Comparison of ENCODE assay signal across 11 mouse cellular contexts in genomic region chr8:120472230-120472629, GRCm38 (mm10).
DNase-seq lines count a peak whose midpoint lies in the region; ATAC-seq and TF ChIP-seq lines count a peak whose summit lies in the region.
"Had no signal": no experiment of that assay in that cellular context is flagged by ENCODE, and none has a peak within 500 bp of the region (broad histone marks: within the 10 kb centered on the region; RNA-seq: fewer than 3 reads in every experiment).

No protein-coding gene starts in this region.

- peak overlapping the region; percentile 19; the same call in 1 of the 2 replicates for H3K9ac ChIP-seq in heart, embryonic 12.5 days
- H3K9ac ChIP-seq in forebrain, embryonic 14.5 days (ENCODE audit: low read length): no peak overlapping the region
- no peak overlapping the region for H3K9ac ChIP-seq in midbrain, embryonic 12.5 days (replicated peaks)

- no peak for TF ChIP-seq CTCF in kidney, adult 2 months (conservative IDR thresholded peaks at IDR 0.05; ENCODE audit: insufficient read depth, insufficient read length, low read depth, low read length)

- H3K27me3 ChIP-seq in heart, embryonic 12.5 days (replicated peaks): 0 out of 2 replicates have a peak, but pooled peaks cover 7% of the 10 kb centered on the region
- no peaks in the 10 kb centered on the region for H3K27me3 ChIP-seq in forebrain, embryonic 14.5 days (replicated peaks; ENCODE audit: control insufficient read depth, insufficient read depth, low read length)
- H3K27me3 ChIP-seq in midbrain, embryonic 12.5 days: peaks cover 22% of the 10 kb centered on the region; the same call in 1 of the 2 replicates
- H3K27me3 ChIP-seq in kidney, adult 2 months (replicated peaks; ENCODE audit: control insufficient read depth, insufficient read depth, low read length): no peaks in the 10 kb centered on the region

- peaks cover 65% of the 10 kb centered on the region for H3K4me1 ChIP-seq in heart, embryonic 12.5 days (replicated peaks)
- peaks cover 40% of the 10 kb centered on the region for H3K4me1 ChIP-seq in forebrain, embryonic 14.5 days (ENCODE audit: control insufficient read depth, insufficient read depth, low read length)
- peaks cover 69% of the 10 kb centered on the region for H3K4me1 ChIP-seq in midbrain, embryonic 12.5 days
- H3K4me1 ChIP-seq in kidney, adult 2 months (ENCODE audit: control insufficient read depth, insufficient read depth, low read length): no peaks in the 10 kb centered on the region

- no peak for DNase-seq in heart, adult 18-20 months
- peak; percentile 94 for DNase-seq in MN1 (ENCODE audit: low spot score)
- DNase-seq in forebrain, embryonic 14.5 days (ENCODE audit: low spot score): peak; percentile 49
- no peak for DNase-seq in gastrocnemius, adult 8-10 months (ENCODE audit: low spot score in 2 of 2)
- DNase-seq in kidney, adult 2 months: no peak
- DNase-seq in spleen, postnatal 36 days (ENCODE audit: low spot score in 2 of 2): no peak
- DNase-seq: gastrocnemius, postnatal 36 days; lung, postnatal 36 days had no signal

- 13% methylated on average over 16 of the region's 16 CpGs for WGBS in heart, embryonic 12.5 days
- 37% methylated on average over 16 of the region's 16 CpGs for WGBS in forebrain, embryonic 14.5 days
- 31% methylated on average over 16 of the region's 16 CpGs for WGBS in midbrain, embryonic 12.5 days
- WGBS in kidney, adult 2 months: 80% methylated on average over 16 of the region's 16 CpGs

- peak overlapping the region; percentile 57 for H3K4me2 ChIP-seq in heart, embryonic 12.5 days
- H3K4me2 ChIP-seq in forebrain, embryonic 14.5 days (ENCODE audit: low read length): peak overlapping the region; percentile 16; the same call in 1 of the 2 replicates
- H3K4me2 ChIP-seq in midbrain, embryonic 12.5 days (replicated peaks): 0 out of 2 replicates have a peak overlapping the region, but pooled peaks have one; percentile 4

- no peaks in the 10 kb centered on the region for H3K9me3 ChIP-seq in heart, embryonic 12.5 days (replicated peaks)
- H3K9me3 ChIP-seq in forebrain, embryonic 14.5 days (replicated peaks; ENCODE audit: control insufficient read depth, low read length): no peaks in the 10 kb centered on the region
- no peaks in the 10 kb centered on the region for H3K9me3 ChIP-seq in midbrain, embryonic 12.5 days

- TF ChIP-seq POLR2A in kidney, adult 2 months (IDR thresholded peaks at IDR 0.05; ENCODE audit: low read depth, low read length): no peak

- H3K36me3 ChIP-seq in heart, embryonic 12.5 days: no peaks in the 10 kb centered on the region
- no peaks in the 10 kb centered on the region for H3K36me3 ChIP-seq in forebrain, embryonic 14.5 days (ENCODE audit: control insufficient read depth, insufficient read depth, low read length)
- H3K36me3 ChIP-seq in midbrain, embryonic 12.5 days: no peaks in the 10 kb centered on the region
- H3K36me3 ChIP-seq in kidney, adult 2 months (ENCODE audit: control insufficient read depth, insufficient read depth, low read length): no peaks in the 10 kb centered on the region

- ATAC-seq in heart, embryonic 12.5 days (ENCODE audit: insufficient number of reproducible peaks, low FRiP score): no peak
- ATAC-seq in forebrain, embryonic 14.5 days: no peak
- peak; percentile 25; the same call in 1 of the 2 replicates for ATAC-seq in midbrain, embryonic 12.5 days (ENCODE audit: low FRiP score, low read depth)

- peak overlapping the region; percentile 64 for H3K27ac ChIP-seq in heart, embryonic 12.5 days (ENCODE audit: poor library complexity, severe bottlenecking)
- peak overlapping the region; percentile 71 for H3K27ac ChIP-seq in forebrain, embryonic 14.5 days (ENCODE audit: low read depth, low read length)
- H3K27ac ChIP-seq in midbrain, embryonic 12.5 days (replicated peaks): peak overlapping the region; percentile 77
- no peak overlapping the region for H3K27ac ChIP-seq in kidney, adult 2 months (ENCODE audit: insufficient read depth, low read depth, low read length)
- H3K27ac ChIP-seq: kidney, postnatal 0 days had no signal

- H3K4me3 ChIP-seq in heart, embryonic 12.5 days: no peak overlapping the region; the same call in 1 of the 2 replicates
- no peak overlapping the region for H3K4me3 ChIP-seq in forebrain, embryonic 14.5 days (ENCODE audit: low read depth, low read length)
- no peak overlapping the region for H3K4me3 ChIP-seq in midbrain, embryonic 12.5 days
- no peak overlapping the region for H3K4me3 ChIP-seq in kidney, adult 2 months (ENCODE audit: insufficient read depth, low read depth, low read length)

Comparison
In these comparisons a context has a peak if more than half of its experiments do, and no peak if none do; other contexts are left out.
1. H3K4me2 ChIP-seq: peak in every context shown above with its lines; median percentile 57 in heart, embryonic 12.5 days; 16 in forebrain, embryonic 14.5 days; 4 in midbrain, embryonic 12.5 days.
2. DNase-seq: peak in MN1 (single experiment) and forebrain, embryonic 14.5 days (single experiment); none in heart, adult 18-20 months (0 of 2), gastrocnemius, adult 8-10 months (0 of 2), kidney, adult 2 months (single experiment) and spleen, postnatal 36 days (0 of 2).